Mouse (Mus musculus) C3H10T1/2 (cell line): ENCODE measurements around the gene Gjb1. TPM values are rescaled to one million over a fixed set of nuclear protein-coding genes. Genes with fewer than 3 reads are reported as not detected.

Source experiments
- polyA plus RNA-seq, 2 experiments: library from polyadenylated mRNA; unstranded; fragments of >200 nt; fragmentation: generic; extraction: Trizol; gene quantifications; one replicate each; pipeline ENCODE4 v1.2.1; 2012; ENCODE audit warnings: missing spikeins in 2 of 2

Gjb1 gene
- polyA plus RNA-seq, result under 1 TPM in 1 of 2 experiments, not detected in 1; 0.02 TPM

GRCm38 (mm10) chrX:101376190-101376968, at the start of gene Gjb1:
Gene Gjb1, plus strand, starts transcription at chrX:101376378.

DNA sequence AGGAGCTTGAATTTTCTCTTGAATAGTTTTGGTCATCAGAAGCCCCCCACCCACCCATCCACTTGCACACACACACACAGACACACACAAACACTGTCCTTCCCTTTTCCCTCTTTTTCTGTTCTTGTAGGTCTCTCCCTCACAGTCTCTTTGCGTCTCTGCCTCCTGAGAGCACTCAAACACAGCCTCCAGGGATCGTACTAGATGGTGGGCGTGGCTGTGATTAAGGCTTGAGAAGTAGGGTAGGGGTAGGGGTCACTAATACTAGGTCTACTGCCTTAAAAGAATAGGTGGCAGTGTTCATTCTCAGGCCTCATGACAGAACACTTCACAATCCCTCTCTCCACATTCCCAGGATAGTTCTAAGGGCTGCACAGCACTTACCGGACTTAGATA, 44.5 kb downstream of the Gjb1 start, which contains the start of gene Zmym3:
Zmym3 (minus strand) TSS at position 150 of the 396 bp plus-strand sequence.

DNA sequence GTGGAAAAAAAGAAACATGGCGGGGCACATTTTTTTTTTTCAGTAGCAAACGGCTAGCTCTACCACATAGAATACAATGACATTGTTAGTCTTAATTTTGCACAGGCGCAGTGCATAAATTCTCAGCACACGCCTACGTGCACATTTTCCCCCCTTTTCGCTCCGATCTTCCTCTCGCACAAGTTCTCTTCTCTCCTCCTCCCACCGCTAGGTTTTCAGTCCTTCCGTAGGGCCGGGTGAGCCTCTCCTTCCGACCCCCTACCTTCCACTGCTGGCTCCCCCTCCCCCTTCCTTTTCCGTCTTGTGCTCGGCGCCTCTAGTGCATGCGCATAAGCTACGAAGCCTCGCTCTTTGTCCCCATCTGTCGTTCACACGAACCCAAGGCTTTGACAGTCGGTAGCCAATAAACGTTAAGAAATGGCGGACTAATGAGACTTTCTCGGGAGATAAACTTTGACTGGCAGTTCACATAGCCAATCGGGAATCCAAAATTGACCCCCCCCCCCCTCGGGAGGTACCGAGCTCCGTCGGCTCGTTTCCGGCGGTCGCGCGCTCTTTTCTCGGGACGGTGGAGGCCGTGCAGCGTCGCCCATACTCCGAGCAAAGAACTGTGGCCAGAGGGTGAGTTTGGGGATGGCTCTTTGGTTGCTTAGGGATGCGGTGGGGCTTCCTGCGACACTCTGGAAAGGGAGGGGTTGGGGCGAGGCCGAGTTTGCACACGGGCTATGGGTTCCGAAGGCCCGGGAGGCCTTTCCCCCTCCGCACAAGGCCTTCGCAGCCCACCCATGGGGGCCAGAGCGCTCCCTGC, 53.2 kb downstream of the Gjb1 start, which contains the start of gene Nono:
Nono (plus strand) TSS at position 177 of the 808 bp plus-strand sequence.

Other genes starting within 250 kb of the Gjb1 start
- 10 to 100 TPM; 41.5 to 57.5 TPM for gene Snx12, start 153.8 kb upstream of the Gjb1 start, polyA plus RNA-seq
- 10 to 100 TPM in 1 of 2 experiments, 1 to 10 TPM in 1; 4.6 to 23.9 TPM for gene Foxo4, start 121.8 kb upstream of the Gjb1 start, polyA plus RNA-seq
- gene Gm614, start 112.4 kb upstream of the Gjb1 start, polyA plus RNA-seq, result not detected
- gene Il2rg, start 108.1 kb upstream of the Gjb1 start, polyA plus RNA-seq, result 1 to 10 TPM in 1 of 2 experiments, under 1 TPM in 1; 0.96 to 2.8 TPM
- gene Gm20489, start 107.4 kb upstream of the Gjb1 start, polyA plus RNA-seq, result not detected
- 10 to 100 TPM; 16.8 to 66.3 TPM for gene Med12, start 102.3 kb upstream of the Gjb1 start, polyA plus RNA-seq
- under 1 TPM in 1 of 2 experiments, not detected in 1; 0.05 TPM for gene Nlgn3, start 77.2 kb upstream of the Gjb1 start, polyA plus RNA-seq
- gene Zmym3, start 44.5 kb downstream of the Gjb1 start, polyA plus RNA-seq, result 10 to 100 TPM; 12.2 to 34.8 TPM
- 100 to 1,000 TPM in 1 of 2 experiments, 10 to 100 TPM in 1; 92.3 to 248 TPM for gene Nono, start 52.9 kb downstream of the Gjb1 start, polyA plus RNA-seq
- under 1 TPM in 1 of 2 experiments, not detected in 1; 0.37 TPM for gene Itgb1bp2, start 72.7 kb downstream of the Gjb1 start, polyA plus RNA-seq
- gene Taf1, start 156.4 kb downstream of the Gjb1 start, polyA plus RNA-seq, result 1 to 10 TPM in 1 of 2 experiments, under 1 TPM in 1; 0.35 to 5.7 TPM